Mouse (Mus musculus): Measurements from ENCODE around the gene Neurog3.

DNA sequence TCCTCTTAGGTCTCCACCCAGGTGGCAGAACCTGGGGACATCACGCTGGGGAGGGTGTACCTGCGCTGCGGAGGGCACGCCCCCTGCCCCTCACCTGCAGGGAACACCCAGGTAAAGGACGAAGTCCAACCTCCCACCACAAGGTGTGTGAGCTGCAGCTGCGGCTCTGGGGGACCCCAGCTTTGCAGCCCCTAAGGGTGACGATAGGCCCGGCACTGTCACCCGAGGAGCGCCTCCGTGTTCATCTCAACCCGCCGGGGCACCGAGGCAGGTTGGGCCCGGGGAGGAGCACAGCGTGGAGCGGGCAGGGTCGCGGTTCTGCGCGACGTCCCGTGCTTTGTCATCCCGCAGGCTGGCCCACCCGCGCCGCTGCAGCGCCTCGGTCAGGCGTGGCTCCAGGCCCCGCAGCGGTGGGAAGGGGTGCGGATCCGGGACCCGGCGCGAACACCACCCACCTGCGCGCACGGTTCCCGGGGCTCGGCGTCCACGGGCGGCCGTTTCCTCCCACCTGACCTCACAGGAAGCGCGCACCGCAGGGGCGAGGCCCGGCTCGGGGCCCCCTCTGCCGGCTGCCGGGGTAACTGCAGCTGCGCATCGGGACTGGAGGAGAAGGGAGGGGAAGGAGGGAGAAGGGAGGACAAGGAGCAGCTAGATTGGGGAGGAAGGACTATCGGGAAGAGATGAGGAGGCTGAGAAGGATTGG lies 22.2 kb upstream of the Neurog3 start:
- peak; percentile 98 for TF ChIP-seq CTCF (IDR thresholded peaks at IDR 0.05; ENCODE audit: insufficient read depth, low read depth, low read length)
- TF ChIP-seq POLR2A (IDR thresholded peaks at IDR 0.05; ENCODE audit: insufficient read depth, low read depth, low read length) = peak; percentile 36; the same call in 1 of the 2 replicates

Data from olfactory bulb, adult 2 months (tissue).